Mouse (Mus musculus) embryonic facial prominence, embryonic 14.5 days (tissue): ENCODE measurements at regions not wholly inside any gene's neighbourhood (a gene's known extent, or its start where the extent isn't known, plus 50 kb on each side); places are given as distances from the start of the nearest gene placed in this dataset.
A peak's percentile ranks its signal among the peaks of the same experiment; 100 is the strongest.

ENCODE experiments used
- ATAC-seq: fragments of 200-750 bp; cut with Nextera tagmentation; 2 replicates; pipeline ENCODE4 v1.8.0; 2017; ENCODE audit warnings: low read depth, moderate number of reproducible peaks, moderate TSS enrichment
- DNase-seq: peaks from one replicate; pipeline ENCODE4 v3.0.0-alpha.2; 2015; ENCODE audit warnings: low spot score
- H3K27ac ChIP-seq: fragments of 300-500 bp; sonication (generic); replicated peaks from 2 replicates; pipeline ENCODE4 v1.5.1; 2014; ENCODE audit warnings: low read depth, mild to moderate bottlenecking, low read length, moderate library complexity
- H3K27me3 ChIP-seq: fragments of 300-500 bp; sonication (generic); replicated peaks from 2 replicates; pipeline ENCODE4 v1.6.1; 2014; ENCODE audit warnings: low read length; ENCODE audit not compliant: control insufficient read depth, insufficient read depth
- H3K36me3 ChIP-seq: fragments of 300-500 bp; sonication (generic); 2 replicates; pipeline ENCODE4 v1.6.1; 2014; ENCODE audit warnings: low read length, mixed read lengths; ENCODE audit not compliant: control insufficient read depth, insufficient read depth
- H3K4me1 ChIP-seq: fragments of 300-500 bp; sonication (generic); 2 replicates; pipeline ENCODE4 v1.6.1; 2014; ENCODE audit warnings: antibody characterized with exemption, low read length; ENCODE audit not compliant: control insufficient read depth, insufficient read depth
- H3K4me2 ChIP-seq: fragments of 300-500 bp; sonication (generic); 2 replicates; pipeline ENCODE4 v1.6.1; 2014; ENCODE audit warnings: low read depth, mild to moderate bottlenecking, low read length, moderate library complexity, mixed read lengths
- H3K4me3 ChIP-seq: fragments of 300-500 bp; sonication (generic); 2 replicates; pipeline ENCODE4 v1.5.1; 2014; ENCODE audit warnings: low read depth, mild to moderate bottlenecking, low read length
- H3K9ac ChIP-seq: fragments of 300-500 bp; sonication (generic); 2 replicates; pipeline ENCODE4 v1.6.1; 2014; ENCODE audit warnings: low read depth, mild to moderate bottlenecking, low read length, moderate library complexity, mixed read lengths
- H3K9me3 ChIP-seq: fragments of 300-500 bp; sonication (generic); 2 replicates; pipeline ENCODE4 v1.6.1; 2016; ENCODE audit warnings: low read length; ENCODE audit not compliant: control insufficient read depth
- WGBS: fragments of 180-500 bp; shearing (Covaris S2); extraction: QIAGEN DNeasy Blood & Tissue Kit; methylation state at CpG from one replicate; pipeline ENCODE4 v1.1.7; 2014; 5-methylcytosine and 5-hydroxymethylcytosine counted together

DNA sequence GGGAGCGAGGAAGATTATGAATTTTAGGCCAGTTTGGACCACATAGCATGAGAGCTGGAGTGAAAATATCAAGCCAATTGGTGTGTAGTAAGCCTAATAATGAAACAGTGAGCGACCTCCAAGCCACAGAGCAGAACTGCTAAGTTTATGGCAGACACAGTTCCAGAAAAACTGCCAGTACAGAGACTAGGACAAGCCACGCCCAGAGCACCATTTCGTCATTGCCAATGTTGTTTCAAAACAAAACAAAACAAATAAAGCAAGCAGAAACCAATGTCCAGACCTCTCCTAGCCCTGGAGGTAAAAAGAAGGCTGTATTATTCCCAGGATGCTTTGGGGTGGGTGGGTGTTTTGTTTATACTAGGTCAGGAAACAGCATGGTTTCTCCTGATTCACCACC, 90.7 kb upstream of the Nxt1 start:
- Histone ChIP-seq H3K4me2 (no peak overlapping the region), H3K36me3 (no peaks in the 10 kb centered on the region), H3K27ac (no peak overlapping the region), H3K4me3 (no peak overlapping the region), H3K9me3 (no peaks in the 10 kb centered on the region), H3K9ac (no peak overlapping the region), H3K4me1 (no peaks in the 10 kb centered on the region), H3K27me3 (no peaks in the 10 kb centered on the region)
- WGBS, result 79% methylated on average over 4 of the region's 4 CpGs
- no peak for ATAC-seq
- DNase-seq, result no peak

GRCm38 (mm10) chr2:148580286-148580966, 92.0 kb upstream of the Nxt1 start:
- Histone ChIP-seq H3K27me3 (no peaks in the 10 kb centered on the region), H3K9me3 (no peaks in the 10 kb centered on the region), H3K4me1 (no peaks in the 10 kb centered on the region), H3K27ac (no peak overlapping the region), H3K9ac (no peak overlapping the region), H3K36me3 (no peaks in the 10 kb centered on the region), H3K4me2 (no peak overlapping the region), H3K4me3 (no peak overlapping the region)
- DNase-seq, result peak; percentile 65
- WGBS, result 46% methylated on average over 7 of the region's 7 CpGs
- no peak for ATAC-seq

DNA sequence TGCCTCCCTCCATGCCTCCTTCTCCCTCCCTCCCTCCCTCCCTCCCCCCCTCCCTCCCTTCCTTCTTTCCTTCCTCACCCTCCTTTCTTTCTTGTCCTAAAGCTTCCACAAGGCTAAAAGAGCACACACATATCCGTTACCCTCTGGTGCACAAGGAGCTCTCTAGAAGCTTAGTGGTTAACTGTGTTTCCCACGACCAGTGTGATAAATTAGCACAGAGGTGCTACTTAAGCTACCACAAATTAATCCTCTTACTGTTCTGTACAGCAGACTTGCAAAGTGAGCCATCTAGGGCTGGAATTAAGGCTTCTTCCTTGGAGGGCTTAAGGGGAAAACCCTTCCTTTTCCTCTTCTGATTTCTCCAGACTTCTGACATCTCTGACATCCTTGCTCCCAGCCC, 92.8 kb upstream of the Nxt1 start:
- no peaks in the 10 kb centered on the region for H3K4me1 ChIP-seq
- no peak overlapping the region for H3K9ac ChIP-seq
- H3K27me3 ChIP-seq, result no peaks in the 10 kb centered on the region
- H3K27ac ChIP-seq, result no peak overlapping the region
- 45% methylated on average over 2 of the region's 2 CpGs for WGBS
- no peaks in the 10 kb centered on the region for H3K36me3 ChIP-seq
- no peak overlapping the region for H3K4me2 ChIP-seq
- DNase-seq, result no peak
- no peak overlapping the region for H3K4me3 ChIP-seq
- ATAC-seq, result no peak
- H3K9me3 ChIP-seq, result no peaks in the 10 kb centered on the region

- ATAC-seq (no peak; the same call in 1 of the 2 replicates), DNase-seq (peak; percentile 18)
- Histone ChIP-seq H3K9me3 (no peaks in the 10 kb centered on the region), H3K4me2 (no peak overlapping the region), H3K4me3 (no peak overlapping the region), H3K9ac (no peak overlapping the region), H3K27ac (no peak overlapping the region), H3K4me1 (no peaks in the 10 kb centered on the region), H3K27me3 (no peaks in the 10 kb centered on the region), H3K36me3 (no peaks in the 10 kb centered on the region)
- WGBS, result 64% methylated on average over 5 of the region's 5 CpGs
Observed at GRCm38 (mm10) chr2:148579027-148579426, 93.4 kb upstream of the Nxt1 start.

- Histone ChIP-seq H3K4me1 (no peaks in the 10 kb centered on the region), H3K27ac (no peak overlapping the region), H3K4me3 (no peak overlapping the region), H3K9me3 (no peaks in the 10 kb centered on the region), H3K36me3 (no peaks in the 10 kb centered on the region), H3K4me2 (no peak overlapping the region), H3K9ac (no peak overlapping the region), H3K27me3 (no peaks in the 10 kb centered on the region)
- DNase-seq, result no peak
- no peak for ATAC-seq
- 55% methylated on average over 2 of the region's 2 CpGs for WGBS
Observed at GRCm38 (mm10) chr2:148578176-148578575, 94.2 kb upstream of the Nxt1 start.

DNA sequence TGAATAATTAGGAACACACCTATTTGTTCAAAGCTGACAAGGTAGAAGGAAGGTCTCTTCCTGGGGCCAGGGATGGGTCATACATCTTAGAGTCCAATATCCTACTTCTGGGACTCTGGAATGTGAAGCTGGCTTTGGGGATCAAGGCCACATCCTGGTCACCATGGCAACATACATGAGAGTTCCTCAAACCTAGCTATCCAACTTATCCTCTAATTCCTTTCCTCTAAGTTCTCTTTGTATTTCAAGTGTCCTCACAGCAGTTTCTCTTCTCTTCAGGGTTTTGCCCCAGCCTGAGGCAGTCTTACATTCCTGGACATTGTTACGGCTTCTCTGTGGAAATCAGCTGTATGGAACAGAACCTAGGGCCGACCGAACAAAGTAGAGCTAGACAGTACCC, 97.0 kb upstream of the Nxt1 start:
- Histone ChIP-seq H3K4me3 (no peak overlapping the region), H3K4me2 (no peak overlapping the region), H3K9ac (no peak overlapping the region), H3K27me3 (no peaks in the 10 kb centered on the region), H3K9me3 (no peaks in the 10 kb centered on the region), H3K27ac (no peak overlapping the region), H3K4me1 (no peaks in the 10 kb centered on the region), H3K36me3 (no peaks in the 10 kb centered on the region)
- 78% methylated on average over 3 of the region's 3 CpGs for WGBS
- no peak for DNase-seq
- ATAC-seq, result no peak

GRCm38 (mm10) chr2:148572165-148572564, 100.2 kb upstream of the Nxt1 start:
- no peak overlapping the region for H3K4me3 ChIP-seq
- 13% methylated on average over 1 of the region's 1 CpGs for WGBS
- ATAC-seq (0 out of 2 replicates have a peak, but pooled peaks have one; percentile 44), DNase-seq (peak; percentile 65)
- H3K4me1 ChIP-seq, result no peaks in the 10 kb centered on the region
- H3K36me3 ChIP-seq, result no peaks in the 10 kb centered on the region
- no peaks in the 10 kb centered on the region for H3K9me3 ChIP-seq
- no peak overlapping the region for H3K4me2 ChIP-seq
- no peak overlapping the region for H3K27ac ChIP-seq
- no peak overlapping the region for H3K9ac ChIP-seq
- no peaks in the 10 kb centered on the region for H3K27me3 ChIP-seq

DNA sequence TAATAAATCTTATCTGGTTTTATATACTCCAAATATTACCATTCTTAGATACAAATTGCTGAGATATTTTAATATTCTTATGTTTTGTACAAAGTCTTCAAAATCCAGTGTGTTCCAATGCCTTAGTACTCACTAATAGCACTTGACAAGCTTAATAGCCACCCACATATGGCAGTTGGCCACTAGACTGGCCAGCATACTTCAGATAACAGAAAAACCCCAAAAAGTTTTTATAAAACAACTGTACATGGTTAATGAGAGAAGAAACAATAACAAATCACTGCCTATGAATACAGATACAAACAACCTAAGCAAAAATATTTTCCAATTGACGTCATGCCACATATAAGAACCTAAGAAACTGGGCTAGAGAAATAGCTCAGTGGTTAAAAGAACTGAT, 100.8 kb upstream of the Nxt1 start:
- Histone ChIP-seq H3K27ac (no peak overlapping the region), H3K4me1 (no peaks in the 10 kb centered on the region), H3K9ac (no peak overlapping the region), H3K36me3 (no peaks in the 10 kb centered on the region), H3K9me3 (no peaks in the 10 kb centered on the region), H3K4me3 (no peak overlapping the region), H3K4me2 (no peak overlapping the region), H3K27me3 (no peaks in the 10 kb centered on the region)
- 80% methylated on average over 1 of the region's 1 CpGs for WGBS
- DNase-seq (peak; percentile 16), ATAC-seq (no peak)

DNA sequence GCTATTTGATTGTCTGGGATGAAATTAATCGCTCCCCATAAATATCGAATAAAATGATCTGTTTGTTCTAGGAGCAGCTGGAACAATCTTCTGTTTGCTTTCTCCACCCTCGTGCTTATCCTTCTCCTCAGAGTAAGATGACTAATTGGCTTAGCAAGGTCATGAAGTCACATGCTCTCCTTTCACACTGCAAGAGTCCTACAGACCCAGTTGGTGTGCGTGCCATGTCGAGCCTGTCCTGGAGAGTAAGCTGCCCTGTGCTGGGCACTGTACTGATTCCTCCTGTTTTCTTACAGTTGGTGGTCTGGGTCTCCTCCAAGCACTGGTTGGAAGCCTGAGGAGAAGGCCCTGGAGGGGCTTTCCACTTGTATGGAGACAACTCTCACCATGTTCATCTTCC, 101.4 kb upstream of the Nxt1 start:
- ATAC-seq, result no peak
- Histone ChIP-seq H3K4me2 (no peak overlapping the region), H3K4me1 (no peaks in the 10 kb centered on the region), H3K36me3 (no peaks in the 10 kb centered on the region), H3K4me3 (no peak overlapping the region), H3K9me3 (no peaks in the 10 kb centered on the region), H3K27me3 (no peaks in the 10 kb centered on the region), H3K27ac (no peak overlapping the region), H3K9ac (no peak overlapping the region)
- WGBS, result 69% methylated on average over 5 of the region's 5 CpGs
- no peak for DNase-seq
